Mouse (Mus musculus) midbrain, embryonic 11.5 days (tissue): Measurements from ENCODE around the gene Gm14137. TPM values are rescaled to one million over a fixed set of nuclear protein-coding genes. Genes with fewer than 3 reads are reported as not detected.

ENCODE experiments used
- ATAC-seq: fragments of 200-750 bp; cut with Nextera tagmentation; 2 replicates; pipeline ENCODE4 v1.8.0; 2017; ENCODE audit warnings: moderate TSS enrichment, moderate library complexity; ENCODE audit not compliant: low FRiP score
- DNase-seq: peaks from one replicate; pipeline ENCODE4 v3.0.0; 2015; ENCODE audit warnings: low spot score; ENCODE audit errors: missing footprints
- H3K27ac ChIP-seq: fragments of 300-500 bp; sonication (generic); 2 replicates; pipeline ENCODE4 v1.5.1; 2014; ENCODE audit warnings: low read depth, low read length
- H3K27me3 ChIP-seq: fragments of 300-500 bp; sonication (generic); 2 replicates; pipeline ENCODE4 v1.6.1; 2014; ENCODE audit warnings: mild to moderate bottlenecking, low read length, moderate library complexity, mixed read lengths; ENCODE audit not compliant: control insufficient read depth, insufficient read depth
- H3K36me3 ChIP-seq: fragments of 300-500 bp; sonication (generic); 2 replicates; pipeline ENCODE4 v1.6.1; 2014; ENCODE audit warnings: mild to moderate bottlenecking, low read length, moderate library complexity, mixed read lengths; ENCODE audit not compliant: control insufficient read depth, insufficient read depth
- H3K4me1 ChIP-seq: fragments of 300-500 bp; sonication (generic); 2 replicates; pipeline ENCODE4 v1.6.1; 2014; ENCODE audit warnings: low read length; ENCODE audit not compliant: control insufficient read depth, insufficient read depth
- H3K4me2 ChIP-seq: fragments of 300-500 bp; sonication (generic); 2 replicates; pipeline ENCODE4 v1.6.1; 2014; ENCODE audit warnings: mild to moderate bottlenecking, moderate library complexity
- H3K4me3 ChIP-seq: fragments of 300-500 bp; sonication (generic); 2 replicates; pipeline ENCODE4 v1.5.1; 2014; ENCODE audit warnings: low read depth, low read length
- H3K9ac ChIP-seq: fragments of 300-500 bp; sonication (generic); 2 replicates; pipeline ENCODE4 v1.6.1; 2014; ENCODE audit warnings: low read length
- H3K9me3 ChIP-seq: fragments of 300-500 bp; sonication (generic); 2 replicates; pipeline ENCODE4 v1.6.1; 2016; ENCODE audit warnings: low read length; ENCODE audit not compliant: control insufficient read depth
- WGBS: fragments of 180-500 bp; shearing (Covaris S2); extraction: QIAGEN DNeasy Blood & Tissue Kit; methylation state at CpG from one replicate; pipeline ENCODE4 v1.1.7; 2014; 5-methylcytosine and 5-hydroxymethylcytosine counted together
- polyA plus RNA-seq: library from polyadenylated mRNA; unstranded; fragments of >200 nt; fragmentation: Nextera tagmentation; extraction: Ambion mirVana; gene quantifications from 2 replicates; pipeline ENCODE4 v1.2.1, GENCODE M21; 2014

Gene Gm14137
- polyA plus RNA-seq, 1 experiment from 2014 or later: 0.20 TPM

GRCm38 (mm10) chr2:119182914-119183313, 8.6 kb downstream of the Gm14137 start:
- Histone ChIP-seq H3K9me3 (no peaks in the 10 kb centered on the region), H3K4me1 (no peaks in the 10 kb centered on the region), H3K4me3 (no peak overlapping the region), H3K36me3 (no peaks in the 10 kb centered on the region; the same call in 1 of the 2 replicates), H3K27ac (no peak overlapping the region), H3K27me3 (no peaks in the 10 kb centered on the region), H3K9ac (no peak overlapping the region), H3K4me2 (no peak overlapping the region)
- ATAC-seq (no peak), DNase-seq (peak; percentile 53)
- 76% methylated on average over 7 of the region's 7 CpGs for WGBS

GRCm38 (mm10) chr2:119189029-119189710, 14.9 kb downstream of the Gm14137 start:
- no peaks in the 10 kb centered on the region for H3K27me3 ChIP-seq
- 10% methylated on average over 15 of the region's 15 CpGs for WGBS
- H3K4me3 ChIP-seq: peak overlapping the region; percentile 6; the same call in 1 of the 2 replicates
- peak overlapping the region; percentile 40 for H3K4me2 ChIP-seq
- peak; percentile 84 for ATAC-seq
- 0 out of 2 replicates have a peak, but pooled peaks cover 2% of the 10 kb centered on the region for H3K4me1 ChIP-seq
- no peak overlapping the region for H3K9ac ChIP-seq
- H3K9me3 ChIP-seq: no peaks in the 10 kb centered on the region
- peak; percentile 98 for DNase-seq
- H3K27ac ChIP-seq: no peak overlapping the region
- no peaks in the 10 kb centered on the region for H3K36me3 ChIP-seq

GRCm38 (mm10) chr2:119190969-119191368, 16.7 kb downstream of the Gm14137 start:
- ATAC-seq (no peak), DNase-seq (peak; percentile 51)
- Histone ChIP-seq H3K4me1 (0 out of 2 replicates have a peak, but pooled peaks cover 2% of the 10 kb centered on the region), H3K4me3 (no peak overlapping the region), H3K27ac (no peak overlapping the region), H3K4me2 (no peak overlapping the region), H3K27me3 (no peaks in the 10 kb centered on the region), H3K36me3 (no peaks in the 10 kb centered on the region), H3K9me3 (no peaks in the 10 kb centered on the region), H3K9ac (no peak overlapping the region)
- WGBS: 84% methylated on average over 5 of the region's 5 CpGs

GRCm38 (mm10) chr2:119194140-119194539, 19.8 kb downstream of the Gm14137 start:
- Histone ChIP-seq H3K9me3 (no peaks in the 10 kb centered on the region), H3K27ac (no peak overlapping the region), H3K36me3 (no peaks in the 10 kb centered on the region), H3K9ac (no peak overlapping the region), H3K27me3 (no peaks in the 10 kb centered on the region), H3K4me3 (no peak overlapping the region), H3K4me1 (0 out of 2 replicates have a peak, but pooled peaks cover 2% of the 10 kb centered on the region), H3K4me2 (no peak overlapping the region)
- ATAC-seq (no peak), DNase-seq (peak; percentile 61)
- WGBS: 87% methylated on average over 5 of the region's 5 CpGs

- DNase-seq (peak; percentile 69), ATAC-seq (no peak)
- no peaks in the 10 kb centered on the region for H3K4me1 ChIP-seq
Measured at GRCm38 (mm10) chr2:119196316-119197108, 22.2 kb downstream of the Gm14137 start.

GRCm38 (mm10) chr2:119197493-119197892, 23.2 kb downstream of the Gm14137 start:
- no peak for ATAC-seq
- 79% methylated on average over 1 of the region's 1 CpGs for WGBS
- H3K27ac ChIP-seq: no peak overlapping the region

More at GRCm38 (mm10) chr2:119196316-119197108, 22.2 kb downstream of the Gm14137 start:
- H3K4me2 ChIP-seq: no peak overlapping the region
- 34% methylated on average over 4 of the region's 4 CpGs for WGBS
- H3K9me3 ChIP-seq: no peaks in the 10 kb centered on the region
- H3K27me3 ChIP-seq: no peaks in the 10 kb centered on the region
- no peak overlapping the region for H3K9ac ChIP-seq
- H3K4me3 ChIP-seq: no peak overlapping the region
- H3K36me3 ChIP-seq: no peaks in the 10 kb centered on the region
- no peak overlapping the region for H3K27ac ChIP-seq

GRCm38 (mm10) chr2:119198049-119198448, 23.7 kb downstream of the Gm14137 start:
- no peak overlapping the region for H3K27ac ChIP-seq
- H3K27me3 ChIP-seq: no peaks in the 10 kb centered on the region
- no peaks in the 10 kb centered on the region for H3K9me3 ChIP-seq
- no peak overlapping the region for H3K4me3 ChIP-seq
- WGBS: 0% methylated on average over 1 of the region's 1 CpGs
- H3K4me1 ChIP-seq: peaks cover 1% of the 10 kb centered on the region; the same call in 1 of the 2 replicates
- H3K4me2 ChIP-seq: no peak overlapping the region
- H3K36me3 ChIP-seq: no peaks in the 10 kb centered on the region
- ATAC-seq: no peak
- H3K9ac ChIP-seq: no peak overlapping the region
- peak; percentile 60 for DNase-seq

More at GRCm38 (mm10) chr2:119197493-119197892, 23.2 kb downstream of the Gm14137 start:
- no peak overlapping the region for H3K9ac ChIP-seq
- no peaks in the 10 kb centered on the region for H3K36me3 ChIP-seq
- H3K9me3 ChIP-seq: no peaks in the 10 kb centered on the region
- no peak overlapping the region for H3K4me3 ChIP-seq
- H3K27me3 ChIP-seq: no peaks in the 10 kb centered on the region
- no peak for DNase-seq
- no peaks in the 10 kb centered on the region for H3K4me1 ChIP-seq
- H3K4me2 ChIP-seq: no peak overlapping the region

- Histone ChIP-seq H3K4me2 (no peak overlapping the region), H3K4me3 (no peak overlapping the region), H3K36me3 (no peaks in the 10 kb centered on the region), H3K9me3 (no peaks in the 10 kb centered on the region), H3K9ac (no peak overlapping the region), H3K27ac (no peak overlapping the region), H3K4me1 (peaks cover 2% of the 10 kb centered on the region; the same call in 1 of the 2 replicates), H3K27me3 (no peaks in the 10 kb centered on the region)
- DNase-seq (peak; percentile 79), ATAC-seq (no peak)
- 46% methylated on average over 3 of the region's 3 CpGs for WGBS
Measured at GRCm38 (mm10) chr2:119198934-119199333, 24.6 kb downstream of the Gm14137 start.

- Histone ChIP-seq H3K36me3 (no peaks in the 10 kb centered on the region), H3K4me3 (no peak overlapping the region), H3K27ac (no peak overlapping the region), H3K9me3 (no peaks in the 10 kb centered on the region), H3K9ac (no peak overlapping the region), H3K4me2 (no peak overlapping the region), H3K4me1 (peaks cover 2% of the 10 kb centered on the region; the same call in 1 of the 2 replicates), H3K27me3 (no peaks in the 10 kb centered on the region)
- ATAC-seq (no peak), DNase-seq (no peak)
- WGBS: 81% methylated on average over 5 of the region's 5 CpGs
Measured at GRCm38 (mm10) chr2:119202914-119203453, 28.7 kb downstream of the Gm14137 start.
